Mouse (Mus musculus) intestine, postnatal 0 days (tissue): Measurements from ENCODE around the gene Defb36. TPM values are rescaled to one million over a fixed set of nuclear protein-coding genes. Genes with fewer than 3 reads are reported as not detected.
A peak's percentile ranks its signal among the peaks of the same experiment; 100 is the strongest.

Source experiments
- ATAC-seq: fragments of 200-750 bp; cut with Nextera tagmentation; 2 replicates; pipeline ENCODE4 v1.8.0; 2017; ENCODE audit warnings: mild to moderate bottlenecking, moderate TSS enrichment, moderate library complexity
- H3K27ac ChIP-seq: fragments of 300-500 bp; sonication (generic); 2 replicates; pipeline ENCODE4 v1.5.1; 2014; ENCODE audit warnings: mild to moderate bottlenecking, low read depth, low read length, moderate library complexity
- H3K27me3 ChIP-seq: fragments of 300-500 bp; sonication (generic); replicated peaks from 2 replicates; pipeline ENCODE4 v1.6.1; 2014; ENCODE audit warnings: low read length, mixed read lengths; ENCODE audit not compliant: control insufficient read depth, insufficient read depth
- H3K36me3 ChIP-seq: fragments of 300-500 bp; sonication (generic); 2 replicates; pipeline ENCODE4 v1.6.1; 2014; ENCODE audit warnings: mild to moderate bottlenecking, moderate library complexity; ENCODE audit not compliant: control insufficient read depth, insufficient read depth
- H3K4me1 ChIP-seq: fragments of 300-500 bp; sonication (generic); replicated peaks from 2 replicates; pipeline ENCODE4 v1.6.1; 2014; ENCODE audit warnings: antibody characterized with exemption, low read length, mixed read lengths; ENCODE audit not compliant: control insufficient read depth, insufficient read depth
- H3K4me2 ChIP-seq: fragments of 300-500 bp; sonication (generic); replicated peaks from 2 replicates; pipeline ENCODE4 v1.6.1; 2014; ENCODE audit warnings: low read depth, mild to moderate bottlenecking, moderate library complexity
- H3K4me3 ChIP-seq: fragments of 300-500 bp; sonication (generic); 2 replicates; pipeline ENCODE4 v1.5.1; 2014; ENCODE audit warnings: low read depth, low read length
- H3K9ac ChIP-seq: fragments of 300-500 bp; sonication (generic); 2 replicates; pipeline ENCODE4 v1.6.1; 2014; ENCODE audit warnings: mild to moderate bottlenecking, low read depth, low read length
- H3K9me3 ChIP-seq: fragments of 300-500 bp; sonication (generic); 2 replicates; pipeline ENCODE4 v1.6.1; 2016; ENCODE audit warnings: mixed run types; ENCODE audit not compliant: control insufficient read depth
- CTCF ChIP-seq: sonication (generic); IDR thresholded peaks from 2 replicates; pipeline ENCODE4 v1.5.1; 2016; ENCODE audit warnings: low read depth, mild to moderate bottlenecking, control low read depth, antibody characterized with exemption, moderate library complexity
- WGBS: fragments of 180-500 bp; shearing (Covaris S2); extraction: QIAGEN DNeasy Blood & Tissue Kit; methylation state at CpG from one replicate; pipeline ENCODE4 v1.1.7; 2014; 5-methylcytosine and 5-hydroxymethylcytosine counted together
- polyA plus RNA-seq: library from polyadenylated mRNA; unstranded; fragments of >200 nt; fragmentation: Nextera tagmentation; extraction: Ambion mirVana; gene quantifications from 2 replicates; pipeline ENCODE4 v1.2.1, GENCODE M21; 2015

Gene Defb36
- polyA plus RNA-seq, 1 experiment from 2014 or later: not detected

- Histone ChIP-seq H3K9me3 (no peaks in the 10 kb centered on the region), H3K4me3 (no peak overlapping the region), H3K4me2 (no peak overlapping the region), H3K27ac (no peak overlapping the region), H3K36me3 (no peaks in the 10 kb centered on the region), H3K9ac (no peak overlapping the region), H3K27me3 (no peaks in the 10 kb centered on the region), H3K4me1 (0 out of 2 replicates have a peak, but pooled peaks cover 6% of the 10 kb centered on the region)
- 46% methylated on average over 10 of the region's 10 CpGs for WGBS
- no peak for ATAC-seq
- no peak for TF ChIP-seq CTCF
These were observed 48.9 kb downstream of the Defb36 start for GRCm38 (mm10) chr2:152652901-152653620.

- no peak overlapping the region for H3K4me3 ChIP-seq
- no peaks in the 10 kb centered on the region for H3K36me3 ChIP-seq
- WGBS: 35% methylated on average over 14 of the region's 14 CpGs
- H3K27me3 ChIP-seq: no peaks in the 10 kb centered on the region
- H3K4me2 ChIP-seq: no peak overlapping the region
- no peak for ATAC-seq
- no peaks in the 10 kb centered on the region for H3K9me3 ChIP-seq
- no peak overlapping the region for H3K9ac ChIP-seq
- H3K27ac ChIP-seq: no peak overlapping the region
- no peak for TF ChIP-seq CTCF
- H3K4me1 ChIP-seq: 0 out of 2 replicates have a peak, but pooled peaks cover 6% of the 10 kb centered on the region
These were observed 50.0 kb downstream of the Defb36 start for GRCm38 (mm10) chr2:152653874-152654715.

- peak; percentile 73 for TF ChIP-seq CTCF
These were observed 53.3 kb downstream of the Defb36 start for GRCm38 (mm10) chr2:152657398-152657797.

GRCm38 (mm10) chr2:152661163-152661562 lies 57.0 kb downstream of the Defb36 start:
- TF ChIP-seq CTCF: no peak
- Histone ChIP-seq H3K4me2 (no peak overlapping the region), H3K9ac (no peak overlapping the region), H3K9me3 (no peaks in the 10 kb centered on the region), H3K36me3 (no peaks in the 10 kb centered on the region), H3K27me3 (no peaks in the 10 kb centered on the region), H3K4me3 (no peak overlapping the region), H3K27ac (no peak overlapping the region), H3K4me1 (no peaks in the 10 kb centered on the region)
- 73% methylated on average over 6 of the region's 6 CpGs for WGBS
- ATAC-seq: no peak

More at GRCm38 (mm10) chr2:152657398-152657797, 53.3 kb downstream of the Defb36 start:
- Histone ChIP-seq H3K27ac (no peak overlapping the region), H3K4me3 (no peak overlapping the region), H3K4me1 (0 out of 2 replicates have a peak, but pooled peaks cover 3% of the 10 kb centered on the region), H3K9me3 (no peaks in the 10 kb centered on the region), H3K36me3 (no peaks in the 10 kb centered on the region), H3K27me3 (no peaks in the 10 kb centered on the region), H3K4me2 (no peak overlapping the region), H3K9ac (no peak overlapping the region)
- 60% methylated on average over 10 of the region's 10 CpGs for WGBS
- ATAC-seq: no peak

Other genes starting within 250 kb of the Defb36 start
- gene Nrsn2, start 227.7 kb upstream of the Defb36 start, polyA plus RNA-seq: 4.1 and 4.7 TPM in 2 replicates
- 2.8 and 3.1 TPM in 2 replicates for gene Sox12, start 206.3 kb upstream of the Defb36 start, polyA plus RNA-seq
- 15.7 and 18.1 TPM in 2 replicates for gene Zcchc3, start 189.3 kb upstream of the Defb36 start, polyA plus RNA-seq
- 0.34 and 0.37 TPM in 2 replicates for gene 6820408C15Rik, start 188.7 kb upstream of the Defb36 start, polyA plus RNA-seq
- gene Defb23, start 139.7 kb upstream of the Defb36 start, polyA plus RNA-seq: not detected in 2 replicates
- not detected in 2 replicates for gene Defb20, start 127.3 kb upstream of the Defb36 start, polyA plus RNA-seq
- gene Defb22, start 114.2 kb upstream of the Defb36 start, polyA plus RNA-seq: not detected in 2 replicates
- gene Defb26, start 92.6 kb upstream of the Defb36 start, polyA plus RNA-seq: not detected in 2 replicates
- gene Defb28, start 86.1 kb upstream of the Defb36 start, polyA plus RNA-seq: not detected in 2 replicates
- not detected in 2 replicates for gene Defb29, start 64.2 kb upstream of the Defb36 start, polyA plus RNA-seq
- gene Gm17416, start 35.0 kb upstream of the Defb36 start, polyA plus RNA-seq: not detected in 2 replicates
- gene Defb21, start 31.6 kb upstream of the Defb36 start, polyA plus RNA-seq: not detected in 2 replicates
- gene Defb19, start 24.0 kb upstream of the Defb36 start, polyA plus RNA-seq: 0.35 and 0.77 TPM in 2 replicates
- gene Defb45, start 4.9 kb upstream of the Defb36 start, polyA plus RNA-seq: not detected in 2 replicates
- 0.72 TPM in 1 of 2 replicates, not detected in the other for gene Defb25, start 18.7 kb downstream of the Defb36 start, polyA plus RNA-seq
- gene Rem1, start 22.6 kb downstream of the Defb36 start, polyA plus RNA-seq: 5.9 and 6.4 TPM in 2 replicates
- 110 and 111 TPM in 2 replicates for gene H13, start 65.1 kb downstream of the Defb36 start, polyA plus RNA-seq
- gene Mcts2, start 82.7 kb downstream of the Defb36 start, polyA plus RNA-seq: 19.0 and 21.5 TPM in 2 replicates
- gene Id1, start 131.9 kb downstream of the Defb36 start, polyA plus RNA-seq: 76.1 and 92.4 TPM in 2 replicates
- 9.3 and 9.5 TPM in 2 replicates for gene Cox4i2, start 149.8 kb downstream of the Defb36 start, polyA plus RNA-seq
- 58.5 and 62.5 TPM in 2 replicates for gene Bcl2l1, start 227.4 kb downstream of the Defb36 start, polyA plus RNA-seq
- gene Tpx2, start 243.6 kb downstream of the Defb36 start, polyA plus RNA-seq: 15.3 and 16.1 TPM in 2 replicates